ENCODE assay signal across 7 mouse cellular contexts in the genomic region with DNA sequence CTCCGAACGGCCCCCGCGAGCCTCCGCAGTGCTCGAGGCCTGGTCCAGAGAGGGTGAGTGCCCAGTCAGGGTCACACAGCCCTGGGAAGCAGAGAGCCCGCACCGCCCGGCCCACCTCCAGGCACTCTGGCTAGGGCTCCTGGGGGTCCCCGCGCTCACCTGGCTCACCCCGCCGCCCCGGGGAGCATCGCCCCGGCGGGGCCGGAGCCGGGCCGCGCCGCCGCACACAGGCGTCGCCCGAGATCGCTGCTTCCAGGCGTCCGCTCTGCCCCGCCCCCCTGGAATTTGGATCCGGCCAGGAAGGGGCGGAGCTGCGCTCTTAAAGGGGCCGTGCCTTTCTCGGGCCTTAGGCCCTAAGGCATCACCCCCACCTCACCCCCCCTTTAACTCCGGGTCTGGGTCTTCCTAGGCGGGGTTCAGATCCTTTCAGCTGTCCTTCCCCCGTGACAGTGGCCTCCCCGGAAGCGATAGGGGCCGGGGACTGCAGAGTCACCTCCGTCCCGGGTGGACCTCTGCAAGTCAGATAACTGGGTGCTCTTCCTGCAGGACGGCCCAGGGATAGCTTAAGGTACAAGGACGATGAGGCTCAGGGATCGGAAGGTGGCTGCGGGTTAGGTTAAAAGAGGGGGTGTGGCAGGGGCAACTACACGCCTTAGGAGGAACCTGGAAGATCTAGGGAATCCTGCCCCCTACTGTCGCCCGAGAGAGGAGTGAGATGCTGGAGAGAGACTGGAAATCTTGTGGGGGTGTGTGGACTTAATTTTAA. TPM values are rescaled to one million over a fixed set of nuclear protein-coding genes. Genes with fewer than 3 reads are reported as not detected.
DNase-seq lines count a peak whose midpoint lies in the region; ATAC-seq lines count a peak whose summit lies in the region.

Gas2l1 (minus strand) TSS at position 272 of the 766 bp plus-strand sequence.

- peaks cover 45% of the 10 kb centered on the region for H3K27me3 ChIP-seq in hindbrain, embryonic 14.5 days (ENCODE audit: control insufficient read depth, insufficient read depth, low read length)
- H3K27me3 ChIP-seq in megakaryocyte, embryonic 14.5 days (replicated peaks): peaks cover 9% of the 10 kb centered on the region

- H3K9ac ChIP-seq in hindbrain, embryonic 14.5 days: peak within 1 kb of the TSS; percentile 76

- peak; percentile 88 for DNase-seq in adipocyte (ENCODE audit: low spot score)
- DNase-seq in cerebellum, postnatal 36 days: peak; percentile 83 to 88
- DNase-seq in frontal cortex, postnatal 36 days (ENCODE audit: low spot score in 2 of 2): peak; percentile 84 to 86
- DNase-seq in hindbrain, embryonic 14.5 days (ENCODE audit: low spot score): peak; percentile 84
- peak; percentile 74 to 80 for DNase-seq in left cerebral cortex, adult 8-10 months (ENCODE audit: low spot score in 2 of 2)
- peak; percentile 89 for DNase-seq in right cerebral cortex, postnatal 25 days

- H3K36me3 ChIP-seq in hindbrain, embryonic 14.5 days (replicated peaks; ENCODE audit: control insufficient read depth, insufficient read depth): peaks cover 29% of the 10 kb centered on the region
- peaks cover 76% of the 10 kb centered on the region for H3K36me3 ChIP-seq in megakaryocyte, embryonic 14.5 days (replicated peaks; ENCODE audit: low read length)

- no peaks in the 10 kb centered on the region for H3K9me3 ChIP-seq in hindbrain, embryonic 14.5 days (ENCODE audit: control insufficient read depth, low read length)
- peaks cover 39% of the 10 kb centered on the region for H3K9me3 ChIP-seq in megakaryocyte, embryonic 14.5 days

- WGBS in hindbrain, embryonic 14.5 days: under 1% methylated on average over 45 of the region's 50 CpGs

- peak within 1 kb of the TSS; percentile 27; the same call in 1 of the 2 replicates for H3K27ac ChIP-seq in hindbrain, embryonic 14.5 days

- H3K4me3 ChIP-seq in hindbrain, embryonic 14.5 days (replicated peaks; ENCODE audit: low read length): peak within 1 kb of the TSS; percentile 82
- peak within 1 kb of the TSS; percentile 95 for H3K4me3 ChIP-seq in megakaryocyte, embryonic 14.5 days (replicated peaks)

- peaks cover 39% of the 10 kb centered on the region for H3K4me1 ChIP-seq in hindbrain, embryonic 14.5 days (replicated peaks; ENCODE audit: control insufficient read depth, insufficient read depth, low read length)
- H3K4me1 ChIP-seq in megakaryocyte, embryonic 14.5 days: peaks cover 91% of the 10 kb centered on the region

- H3K4me2 ChIP-seq in hindbrain, embryonic 14.5 days (replicated peaks): peak within 1 kb of the TSS; percentile 71

- ATAC-seq in hindbrain, embryonic 14.5 days (ENCODE audit: low FRiP score): peak; percentile 87

RNA-seq across cellular contexts. Expression of gene Gas2l1, which starts in this region (rescaled TPM):
- polyA plus RNA-seq in hindbrain, embryonic 14.5 days (2014; fragmentation: Nextera tagmentation; extraction: Ambion mirVana): 24.9 and 28.9 TPM in 2 replicates
- 10 to 100 TPM; 71.8 to 78.4 (median 75.3) TPM for total RNA-seq in left cerebral cortex, adult 8-10 months (2022)
- 1,288 and 2,398 TPM in 2 replicates for polyA plus RNA-seq in megakaryocyte, embryonic 14.5 days (2012; ENCODE audit: insufficient read depth, low replicate concordance)

Comparison
In these comparisons a context has a peak if more than half of its experiments do, and no peak if none do; other contexts are left out.
1. Peak in every context shown above with its lines: DNase-seq, ATAC-seq, H3K4me3 ChIP-seq and H3K27ac ChIP-seq.
2. RNA of gene Gas2l1 (polyA plus RNA-seq): 1,288 to 2,398 TPM in megakaryocyte, embryonic 14.5 days; 24.9 to 28.9 TPM in hindbrain, embryonic 14.5 days; every median in the first group is over 10 times any median in the second.